Mouse (Mus musculus): ENCODE data around the gene Sirpb1b. TPM values are rescaled to one million over a fixed set of nuclear protein-coding genes. Genes with fewer than 3 reads are reported as not detected.
A peak's percentile ranks its signal among the peaks of the same experiment; 100 is the strongest.
"Not testable (repeated sequence)": the region's sequence is repeated elsewhere in the genome, so short reads cannot be mapped to it uniquely, and the experiment has no call there.

Sirpb1b gene
- 0.30 TPM in 1 of 2 replicates, not detected in the other for polyA plus RNA-seq (2014; fragmentation: Nextera tagmentation; extraction: Ambion mirVana)

DNA sequence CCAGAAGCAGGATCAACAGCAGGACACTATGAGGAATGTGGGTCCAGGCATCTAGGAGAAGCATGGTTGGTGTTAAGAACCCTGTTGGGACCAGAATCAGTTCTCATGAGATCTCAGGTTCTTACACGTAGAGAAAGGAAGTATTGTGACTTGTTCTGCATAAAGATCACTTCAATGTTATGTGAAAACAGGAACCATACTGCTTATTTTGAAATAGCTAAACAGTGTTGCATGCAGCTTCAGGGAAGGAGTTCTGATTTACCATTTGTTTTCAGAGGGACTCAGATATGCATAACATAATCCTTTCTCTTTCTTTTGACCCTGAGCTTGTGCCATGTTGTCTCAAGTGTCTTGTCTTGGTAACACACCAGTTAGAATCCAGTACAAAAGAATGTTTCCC is at the start of gene Sirpb1b:
Sirpb1b (minus strand) TSS at position 179 of the 400 bp plus-strand sequence.
- WGBS, result no CpG with 5 or more reads among the region's 1 CpGs
- H3K9ac ChIP-seq (ENCODE audit: low read length); ATAC-seq (replicated peaks; ENCODE audit: low FRiP score, low TSS enrichment, low read depth); H3K4me1 ChIP-seq (replicated peaks; ENCODE audit: control insufficient read depth, insufficient read depth, low read length); H3K4me2 ChIP-seq (ENCODE audit: low read length); H3K27me3 ChIP-seq (replicated peaks; ENCODE audit: control insufficient read depth, insufficient read depth, low read length); H3K36me3 ChIP-seq (ENCODE audit: control insufficient read depth, insufficient read depth, low read length); H3K4me3 ChIP-seq (ENCODE audit: low read depth, low read length); DNase-seq (ENCODE audit: low spot score); H3K27ac ChIP-seq (ENCODE audit: low read depth); H3K9me3 ChIP-seq (ENCODE audit: control insufficient read depth, low read length): not testable (repeated sequence)

DNA sequence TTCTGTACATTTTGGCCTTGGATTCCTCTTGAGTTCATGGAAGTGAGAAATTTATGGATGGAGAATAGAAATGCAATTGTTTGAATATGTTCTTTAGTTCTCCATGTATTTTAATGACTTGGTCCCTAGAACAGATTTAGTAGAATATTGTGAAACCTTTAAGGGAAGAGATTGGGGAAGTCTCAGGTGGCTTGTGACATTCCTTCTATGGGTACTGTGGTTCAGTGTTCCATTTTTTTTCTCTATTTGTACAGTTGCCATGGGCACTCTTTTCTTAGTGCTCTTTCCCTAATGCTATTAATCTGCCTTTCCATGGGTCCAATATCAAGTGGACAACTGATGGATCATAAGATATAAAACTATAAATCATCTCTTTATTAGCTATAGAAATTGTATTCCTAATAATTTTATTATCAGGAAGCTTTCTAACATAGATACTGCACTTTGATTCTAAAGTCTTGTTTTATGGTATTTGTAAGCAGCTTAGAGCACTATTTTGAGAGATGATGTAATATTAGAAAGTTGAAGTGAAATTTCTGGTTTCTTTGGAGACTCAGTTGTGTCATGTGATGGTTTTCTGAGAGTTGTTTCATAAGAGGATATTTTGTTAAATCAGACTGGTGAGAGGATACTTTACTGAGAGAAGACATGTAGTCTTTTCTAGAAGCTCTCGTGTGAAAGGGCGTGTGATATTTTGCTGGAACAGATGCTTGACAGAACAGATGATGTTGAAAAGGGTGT is 15.7 kb upstream of the Sirpb1b start:
- not testable (repeated sequence) for H3K9ac ChIP-seq (ENCODE audit: low read length); H3K4me1 ChIP-seq (replicated peaks; ENCODE audit: control insufficient read depth, insufficient read depth, low read length); ATAC-seq (replicated peaks; ENCODE audit: low FRiP score, low TSS enrichment, low read depth); H3K4me2 ChIP-seq (ENCODE audit: low read length); H3K36me3 ChIP-seq (ENCODE audit: control insufficient read depth, insufficient read depth, low read length); DNase-seq (ENCODE audit: low spot score); H3K4me3 ChIP-seq (ENCODE audit: low read depth, low read length); H3K27me3 ChIP-seq (replicated peaks; ENCODE audit: control insufficient read depth, insufficient read depth, low read length); H3K9me3 ChIP-seq (ENCODE audit: control insufficient read depth, low read length); H3K27ac ChIP-seq (ENCODE audit: low read depth)
- 91% methylated on average over 2 of the region's 2 CpGs for WGBS

DNA sequence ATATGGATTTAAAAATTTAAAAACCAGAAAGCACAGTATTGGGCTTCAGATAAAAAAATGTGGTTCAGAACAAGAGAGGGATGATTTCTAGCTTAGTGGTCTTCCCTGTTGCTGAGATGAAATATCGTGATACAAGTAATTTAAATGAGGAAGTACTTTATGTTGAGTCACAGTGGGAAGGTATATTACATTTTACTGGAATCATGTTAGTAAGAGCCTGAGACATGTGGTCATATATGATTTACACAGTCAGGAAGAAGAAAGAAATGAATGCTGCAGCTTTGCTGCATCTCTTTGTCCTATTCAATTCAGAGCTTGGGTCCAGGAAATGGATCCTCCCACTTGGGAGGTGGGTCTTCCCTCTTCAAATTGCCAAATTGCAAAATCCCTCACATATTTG is 11.8 kb upstream of the Sirpb1b start:
- not testable (repeated sequence) for H3K4me1 ChIP-seq (replicated peaks; ENCODE audit: control insufficient read depth, insufficient read depth, low read length); H3K9me3 ChIP-seq (ENCODE audit: control insufficient read depth, low read length); H3K4me2 ChIP-seq (ENCODE audit: low read length); ATAC-seq (replicated peaks; ENCODE audit: low FRiP score, low TSS enrichment, low read depth); DNase-seq (ENCODE audit: low spot score); H3K27me3 ChIP-seq (replicated peaks; ENCODE audit: control insufficient read depth, insufficient read depth, low read length); H3K4me3 ChIP-seq (ENCODE audit: low read depth, low read length); H3K27ac ChIP-seq (ENCODE audit: low read depth); H3K36me3 ChIP-seq (ENCODE audit: control insufficient read depth, insufficient read depth, low read length); H3K9ac ChIP-seq (ENCODE audit: low read length)
- WGBS, result 82% methylated on average over 1 of the region's 1 CpGs

DNA sequence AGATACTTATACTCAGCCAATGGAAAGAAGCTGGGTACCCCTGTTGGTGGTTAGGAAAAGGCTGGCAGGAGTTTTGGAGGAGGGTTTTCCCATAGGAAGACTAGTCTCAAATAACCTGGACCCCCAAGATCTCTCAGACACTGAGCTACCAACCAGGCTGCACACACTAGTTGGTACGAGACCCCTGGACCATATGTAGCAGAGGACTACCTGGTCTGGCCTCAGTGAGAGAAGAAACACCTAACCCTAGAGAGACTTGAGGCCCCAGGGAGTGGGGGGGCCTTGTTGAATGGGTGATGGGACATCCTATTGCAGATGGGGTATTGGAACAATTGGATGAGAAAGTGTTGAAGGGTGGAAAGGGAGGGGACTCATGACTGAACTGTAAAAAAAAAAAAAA is 8.6 kb upstream of the Sirpb1b start:
- Histone ChIP-seq H3K4me2 (ENCODE audit: low read length) (no peak overlapping the region), H3K4me1 (replicated peaks; ENCODE audit: control insufficient read depth, insufficient read depth, low read length) (no peaks in the 10 kb centered on the region), H3K27ac (ENCODE audit: low read depth) (no peak overlapping the region), H3K4me3 (ENCODE audit: low read depth, low read length) (no peak overlapping the region), H3K27me3 (replicated peaks; ENCODE audit: control insufficient read depth, insufficient read depth, low read length) (no peaks in the 10 kb centered on the region), H3K9ac (ENCODE audit: low read length) (no peak overlapping the region), H3K9me3 (ENCODE audit: control insufficient read depth, low read length) (no peaks in the 10 kb centered on the region), H3K36me3 (ENCODE audit: control insufficient read depth, insufficient read depth, low read length) (no peaks in the 10 kb centered on the region)
- no peak for DNase-seq (ENCODE audit: low spot score)
- WGBS, result 84% methylated on average over 1 of the region's 1 CpGs
- ATAC-seq (replicated peaks; ENCODE audit: low FRiP score, low TSS enrichment, low read depth), result no peak

DNA sequence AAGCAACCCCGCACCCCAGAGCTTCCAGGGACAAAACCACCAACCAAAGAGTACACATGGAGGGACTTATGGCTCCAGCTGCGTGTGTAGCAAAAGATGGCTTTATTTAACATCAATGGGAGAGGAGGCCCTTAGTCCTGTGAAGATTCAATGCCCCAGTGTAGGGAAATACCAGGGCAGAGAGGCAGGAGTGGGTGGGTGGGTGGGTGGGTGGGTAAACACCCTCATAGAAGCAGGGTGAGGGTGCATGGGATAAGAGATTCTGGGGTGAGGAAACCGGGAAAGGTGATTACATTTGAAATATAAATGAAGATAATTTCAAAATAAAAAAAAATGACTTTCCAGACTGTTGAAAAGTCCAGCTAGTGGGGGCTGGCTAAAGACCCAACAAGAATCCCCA is 8.1 kb upstream of the Sirpb1b start:
- DNase-seq (ENCODE audit: low spot score); H3K4me1 ChIP-seq (replicated peaks; ENCODE audit: control insufficient read depth, insufficient read depth, low read length); H3K9ac ChIP-seq (ENCODE audit: low read length); H3K27me3 ChIP-seq (replicated peaks; ENCODE audit: control insufficient read depth, insufficient read depth, low read length); H3K36me3 ChIP-seq (ENCODE audit: control insufficient read depth, insufficient read depth, low read length); H3K4me3 ChIP-seq (ENCODE audit: low read depth, low read length); ATAC-seq (replicated peaks; ENCODE audit: low FRiP score, low TSS enrichment, low read depth); H3K27ac ChIP-seq (ENCODE audit: low read depth); H3K9me3 ChIP-seq (ENCODE audit: control insufficient read depth, low read length); H3K4me2 ChIP-seq (ENCODE audit: low read length): not testable (repeated sequence)
- WGBS, result 81% methylated on average over 3 of the region's 3 CpGs

DNA sequence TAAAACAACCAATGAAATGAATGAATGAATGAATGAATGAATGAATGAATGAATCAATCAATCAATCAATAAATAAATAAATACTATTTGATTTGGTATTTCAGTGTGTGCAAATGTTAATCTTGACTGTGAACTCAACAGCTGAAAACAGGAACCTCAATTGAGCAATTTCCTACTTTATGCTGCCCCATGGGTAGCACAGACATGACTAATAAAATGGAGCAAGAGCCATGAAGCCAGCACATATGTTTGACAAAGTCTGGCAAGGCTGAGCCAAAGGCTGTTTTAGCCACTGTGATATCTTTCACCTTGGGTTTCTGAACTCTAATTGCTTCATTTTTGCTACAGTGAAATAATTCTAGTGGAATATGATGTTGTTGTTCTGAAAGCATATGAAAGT is 1.6 kb upstream of the Sirpb1b start:
- H3K4me3 ChIP-seq (ENCODE audit: low read depth, low read length); DNase-seq (ENCODE audit: low spot score); H3K27me3 ChIP-seq (replicated peaks; ENCODE audit: control insufficient read depth, insufficient read depth, low read length); H3K27ac ChIP-seq (ENCODE audit: low read depth); H3K36me3 ChIP-seq (ENCODE audit: control insufficient read depth, insufficient read depth, low read length); H3K4me2 ChIP-seq (ENCODE audit: low read length); ATAC-seq (replicated peaks; ENCODE audit: low FRiP score, low TSS enrichment, low read depth); H3K9me3 ChIP-seq (ENCODE audit: control insufficient read depth, low read length); H3K4me1 ChIP-seq (replicated peaks; ENCODE audit: control insufficient read depth, insufficient read depth, low read length); H3K9ac ChIP-seq (ENCODE audit: low read length): not testable (repeated sequence)

DNA sequence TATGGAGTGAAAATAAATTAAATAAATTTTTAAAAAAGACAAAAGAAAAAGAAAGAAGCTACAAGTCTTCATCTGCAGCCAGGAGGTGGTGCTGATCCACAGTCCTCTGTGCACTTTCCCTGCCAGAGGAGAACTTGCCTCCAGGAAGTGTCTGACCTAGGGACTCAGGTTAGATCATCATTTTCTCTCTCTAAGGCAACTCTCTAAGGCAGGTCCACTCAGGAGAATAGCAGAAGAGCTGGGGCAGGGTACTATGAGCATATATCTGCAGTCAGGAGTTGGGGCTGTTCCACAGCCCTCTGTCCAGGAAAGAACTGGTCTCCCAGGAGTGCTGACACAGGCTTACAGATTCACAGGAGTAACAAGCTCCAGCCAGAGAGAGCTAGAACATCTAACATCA is 46.3 kb downstream of the Sirpb1b start:
- Histone ChIP-seq H3K9me3 (ENCODE audit: control insufficient read depth, low read length) (no peaks in the 10 kb centered on the region), H3K4me3 (ENCODE audit: low read depth, low read length) (no peak overlapping the region), H3K36me3 (ENCODE audit: control insufficient read depth, insufficient read depth, low read length) (no peaks in the 10 kb centered on the region), H3K9ac (ENCODE audit: low read length) (no peak overlapping the region), H3K27me3 (replicated peaks; ENCODE audit: control insufficient read depth, insufficient read depth, low read length) (no peaks in the 10 kb centered on the region), H3K4me2 (ENCODE audit: low read length) (no peak overlapping the region), H3K27ac (ENCODE audit: low read depth) (no peak overlapping the region), H3K4me1 (replicated peaks; ENCODE audit: control insufficient read depth, insufficient read depth, low read length) (no peaks in the 10 kb centered on the region)
- no peak for ATAC-seq (replicated peaks; ENCODE audit: low FRiP score, low TSS enrichment, low read depth)
- DNase-seq (ENCODE audit: low spot score), result no peak

DNA sequence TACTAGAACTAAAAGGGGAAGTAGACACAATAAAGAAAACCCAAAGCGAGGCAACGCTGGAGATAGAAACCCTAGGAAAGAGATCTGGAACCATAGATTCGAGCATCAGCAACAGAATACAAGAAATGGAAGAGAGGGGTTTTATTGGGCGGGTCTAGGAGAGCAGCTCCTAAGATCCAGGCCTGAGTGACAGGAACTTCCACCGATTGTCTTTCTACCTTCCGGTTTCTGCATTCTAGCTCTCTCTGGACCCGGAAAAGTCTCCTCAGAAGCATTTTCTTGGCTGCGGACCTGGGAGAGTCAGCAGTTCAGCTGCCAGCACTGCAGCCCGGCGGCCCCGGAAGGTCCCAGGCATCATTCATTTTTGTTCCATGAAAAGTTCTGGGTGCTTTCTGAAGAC is 61.3 kb downstream of the Sirpb1b start:
- DNase-seq (ENCODE audit: low spot score); H3K4me1 ChIP-seq (replicated peaks; ENCODE audit: control insufficient read depth, insufficient read depth, low read length): not testable (repeated sequence)
- WGBS, result 85% methylated on average over 9 of the region's 11 CpGs

DNA sequence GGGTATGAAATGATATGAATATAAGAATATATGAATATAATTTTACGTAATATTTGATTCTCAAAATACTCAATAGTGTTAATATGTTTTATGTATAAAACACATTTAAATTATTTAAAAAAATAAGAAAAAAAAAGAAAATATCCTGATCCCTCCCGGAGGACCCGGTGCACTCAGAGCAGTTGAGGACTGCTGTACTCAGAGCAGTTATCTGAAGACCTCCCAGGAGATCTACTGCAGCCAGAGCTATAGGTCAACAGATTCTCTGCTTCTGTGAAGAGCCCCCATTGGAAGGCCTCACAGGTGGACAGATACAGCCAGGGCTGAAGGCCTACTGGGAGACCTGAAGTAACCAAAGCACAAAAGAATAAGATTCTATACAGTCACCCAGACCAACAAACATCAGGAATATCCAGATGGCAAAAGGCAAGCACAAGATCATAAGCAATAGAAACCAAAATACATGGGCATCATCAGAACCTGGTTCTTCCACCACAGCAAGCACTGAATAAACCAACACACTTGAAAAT is 67.0 kb downstream of the Sirpb1b start:
- not testable (repeated sequence) for H3K9me3 ChIP-seq (ENCODE audit: control insufficient read depth, low read length); H3K36me3 ChIP-seq (ENCODE audit: control insufficient read depth, insufficient read depth, low read length); H3K9ac ChIP-seq (ENCODE audit: low read length); H3K27me3 ChIP-seq (replicated peaks; ENCODE audit: control insufficient read depth, insufficient read depth, low read length); H3K4me1 ChIP-seq (replicated peaks; ENCODE audit: control insufficient read depth, insufficient read depth, low read length); H3K27ac ChIP-seq (ENCODE audit: low read depth); DNase-seq (ENCODE audit: low spot score); H3K4me3 ChIP-seq (ENCODE audit: low read depth, low read length); H3K4me2 ChIP-seq (ENCODE audit: low read length)
- peak; percentile 60; the same call in 1 of the 2 replicates for ATAC-seq (replicated peaks; ENCODE audit: low FRiP score, low TSS enrichment, low read depth)
- WGBS, result 81% methylated on average over 3 of the region's 3 CpGs

More for the DNA sequence above, 61.3 kb downstream of the Sirpb1b start:
- H3K4me3 ChIP-seq (ENCODE audit: low read depth, low read length); H3K9me3 ChIP-seq (ENCODE audit: control insufficient read depth, low read length); H3K36me3 ChIP-seq (ENCODE audit: control insufficient read depth, insufficient read depth, low read length); H3K27ac ChIP-seq (ENCODE audit: low read depth); H3K27me3 ChIP-seq (replicated peaks; ENCODE audit: control insufficient read depth, insufficient read depth, low read length); H3K9ac ChIP-seq (ENCODE audit: low read length); ATAC-seq (replicated peaks; ENCODE audit: low FRiP score, low TSS enrichment, low read depth); H3K4me2 ChIP-seq (ENCODE audit: low read length): not testable (repeated sequence)

All from intestine, embryonic 14.5 days (tissue).